Mouse (Mus musculus) embryonic facial prominence, embryonic 13.5 days (tissue): Measurements from ENCODE around the gene Kirrel3. TPM values are rescaled to one million over a fixed set of nuclear protein-coding genes. Genes with fewer than 3 reads are reported as not detected.

Experiments
- ATAC-seq: fragments of 200-750 bp; cut with Nextera tagmentation; 2 replicates; pipeline ENCODE4 v1.8.0; 2017; ENCODE audit warnings: low read depth; ENCODE audit not compliant: insufficient number of reproducible peaks, insufficient read depth, low FRiP score, low TSS enrichment
- H3K27ac ChIP-seq: fragments of 300-500 bp; sonication (generic); 2 replicates; pipeline ENCODE4 v1.5.1; 2015; ENCODE audit warnings: moderate library complexity, mild to moderate bottlenecking, inconsistent platforms
- H3K27me3 ChIP-seq: fragments of 300-500 bp; sonication (generic); 2 replicates; pipeline ENCODE4 v1.6.1; 2015; ENCODE audit warnings: mild to moderate bottlenecking, inconsistent platforms
- H3K36me3 ChIP-seq: fragments of 300-500 bp; sonication (generic); 2 replicates; pipeline ENCODE4 v1.6.1; 2015; ENCODE audit warnings: mild to moderate bottlenecking, inconsistent platforms
- H3K4me1 ChIP-seq: fragments of 300-500 bp; sonication (generic); 2 replicates; pipeline ENCODE4 v1.6.1; 2015; ENCODE audit warnings: inconsistent platforms
- H3K4me2 ChIP-seq: fragments of 300-500 bp; sonication (generic); 2 replicates; pipeline ENCODE4 v1.6.1; 2015; ENCODE audit warnings: moderate library complexity, mild to moderate bottlenecking, inconsistent platforms
- H3K4me3 ChIP-seq: fragments of 300-500 bp; sonication (generic); 2 replicates; pipeline ENCODE4 v1.5.1; 2015; ENCODE audit warnings: mild to moderate bottlenecking, inconsistent platforms
- H3K9ac ChIP-seq: fragments of 300-500 bp; sonication (generic); 2 replicates; pipeline ENCODE4 v1.6.1; 2015; ENCODE audit warnings: mild to moderate bottlenecking, inconsistent platforms
- H3K9me3 ChIP-seq: fragments of 300-500 bp; sonication (generic); 2 replicates; pipeline ENCODE4 v1.6.1; 2016; ENCODE audit warnings: inconsistent platforms
- WGBS: fragments of 180-500 bp; shearing (Covaris S2); methylation state at CpG from one replicate; pipeline ENCODE4 v1.1.7; 2015; ENCODE audit warnings: mixed read lengths; 5-methylcytosine and 5-hydroxymethylcytosine counted together
- polyA plus RNA-seq: library from polyadenylated mRNA; unstranded; fragments of >200 nt; fragmentation: Nextera tagmentation; extraction: Ambion mirVana; gene quantifications from 2 replicates; pipeline ENCODE4 v1.2.1, GENCODE M21; 2015

The Kirrel3 gene
- polyA plus RNA-seq, 1 experiment from 2014 or later = 7.9 TPM

DNA sequence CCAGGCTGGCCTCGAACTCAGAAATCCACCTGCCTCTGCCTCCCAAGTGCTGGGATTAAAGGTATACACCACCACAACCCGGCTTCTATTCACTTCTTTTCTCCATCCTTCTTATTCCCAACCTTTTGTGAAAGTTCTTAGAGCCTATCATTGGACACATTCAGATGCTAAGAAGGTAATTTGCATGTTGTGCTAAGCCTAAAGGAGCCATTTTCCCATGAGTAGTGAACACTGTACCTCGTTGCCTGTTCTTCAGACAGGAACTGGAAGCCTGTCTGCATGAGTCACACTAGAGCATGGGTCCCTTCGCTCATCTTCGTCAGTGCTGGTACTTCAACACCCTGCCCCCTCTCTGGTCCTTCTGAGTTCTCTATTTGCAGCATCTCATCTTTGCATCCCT lies 268.2 kb downstream of the Kirrel3 start:
- H3K27me3 ChIP-seq = no peaks in the 10 kb centered on the region
- 80% methylated on average over 5 of the region's 5 CpGs for WGBS

DNA sequence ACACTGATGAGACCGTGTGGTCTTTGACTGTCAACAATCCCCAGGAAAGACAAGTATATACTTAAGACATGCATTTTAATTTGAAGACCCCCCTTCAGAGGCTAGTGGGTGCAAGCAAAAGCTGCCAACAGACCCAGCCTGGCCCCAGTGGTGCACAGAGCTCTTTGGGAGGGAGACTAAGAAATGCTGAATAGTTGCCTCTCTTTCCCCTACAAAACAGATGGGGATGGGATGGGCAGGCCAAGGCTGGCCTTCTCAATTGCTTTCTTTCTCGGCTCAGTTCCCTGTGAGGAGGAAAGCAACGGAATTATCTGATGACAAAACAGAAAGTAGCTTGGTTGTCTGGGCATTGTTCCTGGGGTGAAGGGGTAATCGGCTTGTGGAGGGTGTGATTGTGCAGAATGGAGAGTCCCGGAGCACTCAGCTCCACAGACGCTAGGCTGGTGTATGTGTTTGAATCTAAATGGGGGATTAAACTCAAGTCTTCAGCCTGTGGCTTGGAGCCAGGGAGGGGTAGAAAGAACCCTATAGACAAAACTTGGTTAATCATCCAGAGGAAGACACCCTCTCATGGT lies 268.9 kb downstream of the Kirrel3 start:
- WGBS = 61% methylated on average over 6 of the region's 6 CpGs
- Histone ChIP-seq H3K4me3 (no peak overlapping the region), H3K36me3 (no peaks in the 10 kb centered on the region), H3K4me1 (no peaks in the 10 kb centered on the region; the same call in none of the 2 replicates), H3K9ac (no peak overlapping the region), H3K9me3 (no peaks in the 10 kb centered on the region), H3K27me3 (no peaks in the 10 kb centered on the region), H3K27ac (no peak overlapping the region), H3K4me2 (no peak overlapping the region)
- ATAC-seq = no peak

More for the DNA sequence above, 268.2 kb downstream of the Kirrel3 start:
- H3K4me2 ChIP-seq = no peak overlapping the region
- no peak overlapping the region for H3K4me3 ChIP-seq
- no peaks in the 10 kb centered on the region for H3K36me3 ChIP-seq
- no peaks in the 10 kb centered on the region for H3K9me3 ChIP-seq
- no peak for ATAC-seq
- no peak overlapping the region for H3K9ac ChIP-seq
- H3K27ac ChIP-seq = no peak overlapping the region
- H3K4me1 ChIP-seq = no peaks in the 10 kb centered on the region; the same call in none of the 2 replicates

DNA sequence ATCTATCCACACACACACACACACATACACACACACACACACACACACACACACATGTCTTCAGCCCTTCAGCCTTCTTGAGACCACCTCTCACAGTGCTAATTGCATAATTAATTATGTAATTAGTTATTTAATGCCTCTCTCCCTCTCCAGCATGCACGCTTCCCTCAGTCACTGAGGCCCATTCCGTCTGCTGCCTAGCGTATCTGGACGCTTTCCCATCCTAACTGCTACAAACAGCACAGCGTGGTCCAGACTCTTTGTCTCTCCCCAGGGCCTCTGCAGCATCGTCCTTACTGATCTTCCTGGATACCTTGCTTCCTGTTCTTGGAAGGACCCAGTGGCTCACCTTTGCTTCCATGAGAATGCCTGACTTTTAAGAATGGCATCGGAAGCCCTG lies 270.4 kb downstream of the Kirrel3 start:
- ATAC-seq = no peak
- no peak overlapping the region for H3K4me3 ChIP-seq
- 88% methylated on average over 7 of the region's 7 CpGs for WGBS

DNA sequence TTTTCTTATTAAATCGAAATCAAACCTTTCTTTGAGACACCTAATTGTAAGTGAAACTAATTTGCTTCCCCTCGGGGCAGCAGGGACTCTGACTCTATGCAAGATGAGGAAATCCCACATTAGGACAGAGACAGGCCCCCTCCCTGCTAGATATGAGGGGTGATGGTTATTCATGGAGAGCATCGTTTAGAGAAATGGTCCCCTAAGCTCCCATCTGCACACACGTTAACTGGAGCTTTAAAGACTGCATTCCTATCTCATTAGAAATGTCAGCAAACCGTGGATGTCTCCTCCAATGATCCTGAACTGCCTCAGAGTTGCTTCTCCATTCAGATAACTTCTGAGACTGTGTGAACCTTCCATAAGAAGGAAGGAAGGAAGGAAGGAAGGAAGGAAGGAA lies 273.2 kb downstream of the Kirrel3 start:
- no peak for ATAC-seq
- H3K4me2 ChIP-seq = no peak overlapping the region
- no peaks in the 10 kb centered on the region for H3K4me1 ChIP-seq
- 31% methylated on average over 5 of the region's 5 CpGs for WGBS
- H3K9me3 ChIP-seq = no peaks in the 10 kb centered on the region
- no peaks in the 10 kb centered on the region for H3K36me3 ChIP-seq
- no peak overlapping the region for H3K9ac ChIP-seq
- no peak overlapping the region for H3K27ac ChIP-seq
- H3K4me3 ChIP-seq = no peak overlapping the region
- no peaks in the 10 kb centered on the region for H3K27me3 ChIP-seq

More for the DNA sequence above, 270.4 kb downstream of the Kirrel3 start:
- H3K4me2 ChIP-seq = no peak overlapping the region
- no peaks in the 10 kb centered on the region for H3K36me3 ChIP-seq
- H3K27ac ChIP-seq = no peak overlapping the region
- no peaks in the 10 kb centered on the region for H3K9me3 ChIP-seq
- no peaks in the 10 kb centered on the region; the same call in none of the 2 replicates for H3K4me1 ChIP-seq
- H3K9ac ChIP-seq = no peak overlapping the region
- no peaks in the 10 kb centered on the region for H3K27me3 ChIP-seq

DNA sequence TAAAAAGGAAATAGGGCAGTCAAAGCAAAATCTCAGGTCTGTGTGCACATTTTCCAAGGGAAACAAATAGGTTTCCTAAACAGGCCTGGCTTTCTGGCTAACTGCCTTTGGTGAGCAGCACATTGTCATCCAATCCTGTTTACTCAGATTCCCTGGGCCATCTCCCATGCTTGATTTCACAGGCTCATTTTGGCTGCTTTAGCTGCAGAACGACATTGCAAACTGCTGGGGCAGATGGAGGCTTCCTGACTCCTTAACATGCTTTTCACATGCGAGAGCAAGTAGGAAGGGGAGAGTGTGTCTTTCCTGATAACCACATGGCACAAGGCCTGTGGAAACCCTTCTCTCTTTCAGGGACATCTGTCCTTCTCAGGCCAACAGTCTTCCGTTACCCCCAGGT lies 274.8 kb downstream of the Kirrel3 start:
- Histone ChIP-seq H3K36me3 (no peaks in the 10 kb centered on the region), H3K9me3 (no peaks in the 10 kb centered on the region), H3K4me2 (no peak overlapping the region), H3K4me3 (no peak overlapping the region), H3K27ac (no peak overlapping the region), H3K9ac (no peak overlapping the region), H3K27me3 (no peaks in the 10 kb centered on the region), H3K4me1 (no peaks in the 10 kb centered on the region)
- 73% methylated on average over 3 of the region's 3 CpGs for WGBS
- no peak for ATAC-seq

DNA sequence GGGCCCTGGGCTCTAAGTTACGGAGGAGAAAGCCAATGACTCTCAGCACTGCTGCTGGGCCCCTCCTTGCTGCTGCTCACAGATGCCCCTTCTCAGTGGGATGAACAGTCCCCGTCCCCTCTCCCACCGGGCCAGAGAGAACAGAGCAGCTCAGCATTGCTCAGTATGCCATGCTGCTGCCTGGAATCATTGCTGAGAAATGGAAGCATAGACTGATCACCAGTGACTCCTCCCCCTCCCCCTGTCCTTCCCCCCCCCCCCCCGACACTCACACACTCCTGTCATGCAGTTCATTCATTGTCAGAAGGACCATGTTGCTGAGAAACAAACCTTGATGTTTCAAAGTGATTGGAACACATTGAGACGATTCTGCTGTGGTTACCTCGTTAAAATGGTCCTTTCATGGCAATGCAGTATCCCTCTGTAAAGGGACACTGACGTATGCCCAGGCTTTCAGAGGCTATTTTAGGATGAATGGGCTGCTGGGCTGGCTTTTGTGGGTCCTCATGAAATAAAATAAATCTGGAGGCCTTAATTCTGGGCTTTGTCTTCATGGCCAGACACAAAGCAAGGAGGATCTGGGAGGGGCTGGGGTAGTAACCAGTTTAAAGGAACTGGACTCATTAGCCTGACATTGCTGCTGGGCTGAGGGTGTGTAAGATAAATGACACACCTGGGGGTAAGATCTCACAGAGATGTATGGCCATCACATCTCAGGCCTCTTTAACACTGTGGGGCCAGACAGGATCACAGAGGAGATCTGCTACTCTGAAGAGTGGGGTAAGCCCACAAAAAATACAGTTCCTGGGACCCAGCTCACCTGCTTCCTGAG lies 281.3 kb downstream of the Kirrel3 start:
- no peak overlapping the region for H3K4me3 ChIP-seq
- no peaks in the 10 kb centered on the region for H3K27me3 ChIP-seq
- 51% methylated on average over 7 of the region's 7 CpGs for WGBS
- no peak overlapping the region for H3K4me2 ChIP-seq
- no peak overlapping the region for H3K27ac ChIP-seq
- ATAC-seq = no peak
- no peak overlapping the region for H3K9ac ChIP-seq
- H3K36me3 ChIP-seq = no peaks in the 10 kb centered on the region
- no peaks in the 10 kb centered on the region for H3K9me3 ChIP-seq
- H3K4me1 ChIP-seq = no peaks in the 10 kb centered on the region

DNA sequence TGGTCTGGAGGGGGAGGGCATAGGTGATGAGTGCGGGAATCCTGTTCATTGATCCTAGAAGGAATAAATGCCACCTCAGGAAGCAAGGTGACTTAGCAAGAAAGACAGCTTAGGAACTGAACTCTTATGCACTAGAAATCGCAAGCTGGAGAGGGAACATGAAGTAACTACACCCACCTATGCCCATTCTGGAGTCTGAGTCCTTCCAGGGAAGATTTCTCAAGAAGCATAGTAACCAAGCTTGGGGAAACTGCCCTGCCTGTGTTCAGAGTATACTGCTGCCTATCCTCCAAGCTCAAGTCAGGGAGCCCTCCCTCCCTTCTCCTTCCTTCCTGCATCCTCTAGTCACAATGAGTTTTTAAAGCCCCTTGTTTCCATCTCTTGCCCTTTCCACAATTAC lies 283.3 kb downstream of the Kirrel3 start:
- Histone ChIP-seq H3K9me3 (no peaks in the 10 kb centered on the region), H3K27ac (no peak overlapping the region), H3K27me3 (no peaks in the 10 kb centered on the region), H3K4me2 (no peak overlapping the region), H3K4me3 (no peak overlapping the region), H3K9ac (no peak overlapping the region), H3K36me3 (no peaks in the 10 kb centered on the region), H3K4me1 (no peaks in the 10 kb centered on the region)
- no peak for ATAC-seq
- WGBS = 87% methylated on average over 2 of the region's 2 CpGs

DNA sequence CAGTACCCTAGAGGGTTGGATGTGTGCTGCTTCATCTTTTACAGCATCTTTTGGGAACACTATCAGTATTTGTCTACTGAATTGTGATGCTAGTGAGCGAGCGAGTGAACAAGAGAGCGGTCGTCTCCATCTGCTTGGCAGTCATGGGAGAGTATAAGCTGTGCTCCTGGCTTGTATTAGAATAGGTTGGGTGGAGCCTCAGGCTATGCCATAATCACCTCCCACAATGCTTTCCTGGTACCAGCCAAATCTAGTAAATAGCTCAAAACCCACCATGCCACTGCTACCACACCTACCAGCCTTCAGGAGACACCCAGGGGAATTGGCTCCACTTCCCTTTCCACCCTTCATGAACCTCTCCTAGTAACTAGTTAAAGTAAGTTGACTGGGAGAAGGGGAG lies 285.3 kb downstream of the Kirrel3 start:
- 94% methylated on average over 4 of the region's 4 CpGs for WGBS
- Histone ChIP-seq H3K27me3 (no peaks in the 10 kb centered on the region), H3K4me2 (no peak overlapping the region), H3K36me3 (no peaks in the 10 kb centered on the region), H3K4me1 (no peaks in the 10 kb centered on the region), H3K4me3 (no peak overlapping the region), H3K9ac (no peak overlapping the region), H3K9me3 (no peaks in the 10 kb centered on the region), H3K27ac (no peak overlapping the region)
- ATAC-seq = no peak

DNA sequence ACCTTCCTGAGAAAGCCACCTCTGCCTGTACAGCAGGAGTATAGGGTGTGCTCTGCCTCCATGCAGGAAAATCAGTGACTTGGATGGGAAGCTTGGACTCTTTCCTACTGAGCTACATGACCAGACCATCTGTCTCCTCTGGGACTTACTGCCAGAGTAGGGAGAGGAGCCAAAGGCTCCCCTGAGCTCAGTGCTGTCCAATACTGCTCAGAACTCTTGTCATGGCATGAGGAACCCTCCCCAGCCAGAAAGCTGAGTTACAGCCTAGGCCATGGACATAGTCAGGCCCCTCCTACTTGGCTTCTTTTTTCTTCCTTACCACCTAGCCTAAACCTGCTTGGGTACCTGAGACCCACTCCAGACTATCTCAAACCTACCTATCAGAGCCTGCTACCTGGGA lies 285.7 kb downstream of the Kirrel3 start:
- no peaks in the 10 kb centered on the region for H3K36me3 ChIP-seq
- no peak overlapping the region for H3K4me3 ChIP-seq
- ATAC-seq = 0 out of 2 replicates have a peak, but pooled peaks have one; percentile 26
- H3K9me3 ChIP-seq = no peaks in the 10 kb centered on the region
- H3K27me3 ChIP-seq = no peaks in the 10 kb centered on the region
- H3K27ac ChIP-seq = no peak overlapping the region
- no peak overlapping the region for H3K4me2 ChIP-seq
- no peak overlapping the region for H3K9ac ChIP-seq
- H3K4me1 ChIP-seq = no peaks in the 10 kb centered on the region

DNA sequence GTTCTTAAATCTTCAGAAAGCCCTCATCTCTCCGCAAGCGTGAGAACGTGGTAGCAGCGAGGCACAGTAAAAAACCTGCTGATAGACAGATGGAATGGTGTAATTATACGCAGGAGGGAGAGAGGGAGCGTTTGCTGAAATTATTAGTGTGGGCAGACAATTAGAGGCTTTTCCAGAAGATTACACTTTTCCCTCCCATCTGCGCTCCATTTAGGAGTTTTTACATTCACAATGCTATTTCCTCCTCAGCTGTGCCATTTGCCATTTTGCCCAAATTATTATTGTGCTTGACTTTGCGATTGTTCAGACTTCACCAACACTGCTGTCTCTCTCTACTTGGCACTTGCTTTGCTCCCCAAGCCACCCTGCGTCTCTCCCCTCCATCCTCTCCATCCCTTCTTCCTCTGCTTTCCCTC lies 286.3 kb downstream of the Kirrel3 start:
- Histone ChIP-seq H3K4me2 (no peak overlapping the region), H3K4me3 (no peak overlapping the region), H3K36me3 (no peaks in the 10 kb centered on the region), H3K9ac (no peak overlapping the region), H3K27ac (no peak overlapping the region), H3K4me1 (no peaks in the 10 kb centered on the region), H3K9me3 (no peaks in the 10 kb centered on the region), H3K27me3 (no peaks in the 10 kb centered on the region)
- no peak for ATAC-seq
- 75% methylated on average over 9 of the region's 9 CpGs for WGBS

DNA sequence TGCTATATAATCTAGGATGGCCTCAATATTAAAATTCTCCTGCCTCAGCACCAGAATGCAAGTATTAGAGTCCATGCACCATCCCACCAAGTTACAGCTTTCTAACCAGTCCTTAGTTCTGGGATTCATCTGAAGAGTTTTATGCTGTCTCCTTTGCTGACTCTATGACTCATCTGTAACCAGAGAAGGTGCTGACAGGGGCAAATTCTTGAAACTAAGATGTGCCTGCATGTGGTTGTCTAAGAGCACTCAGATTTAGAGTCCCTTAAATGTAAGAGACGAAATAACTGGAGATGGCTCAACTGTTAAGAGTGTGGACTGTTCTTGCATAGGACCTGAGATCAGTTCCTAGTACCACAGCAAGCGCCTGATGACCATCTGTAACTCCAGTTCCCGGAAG lies 295.7 kb downstream of the Kirrel3 start:
- Histone ChIP-seq H3K27ac (no peak overlapping the region), H3K4me1 (no peaks in the 10 kb centered on the region), H3K4me2 (no peak overlapping the region), H3K9ac (no peak overlapping the region), H3K36me3 (no peaks in the 10 kb centered on the region), H3K4me3 (no peak overlapping the region), H3K27me3 (no peaks in the 10 kb centered on the region), H3K9me3 (no peaks in the 10 kb centered on the region)
- no peak for ATAC-seq
- 78% methylated on average over 3 of the region's 3 CpGs for WGBS

DNA sequence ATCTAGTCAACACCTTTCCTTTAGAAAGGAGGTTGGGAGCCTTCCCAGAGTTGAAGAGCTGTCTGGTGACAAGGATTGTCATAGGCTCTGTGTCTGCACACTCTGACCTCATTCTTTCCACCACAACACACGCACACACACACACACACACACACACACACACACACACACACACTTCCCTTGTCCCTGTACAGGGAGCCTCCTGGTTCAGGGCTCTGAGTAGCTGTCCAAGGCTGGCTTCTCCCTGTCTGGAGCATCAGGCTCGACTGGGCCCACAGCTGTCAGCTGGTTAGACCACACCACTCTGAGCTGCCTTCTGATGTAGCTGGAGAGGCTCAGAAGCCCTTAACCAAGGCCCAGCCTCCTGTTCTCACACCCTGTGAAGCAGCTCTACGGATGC lies 302.2 kb downstream of the Kirrel3 start:
- Histone ChIP-seq H3K9ac (no peak overlapping the region), H3K27me3 (no peaks in the 10 kb centered on the region), H3K27ac (no peak overlapping the region), H3K4me1 (no peaks in the 10 kb centered on the region), H3K9me3 (no peaks in the 10 kb centered on the region), H3K4me2 (no peak overlapping the region), H3K4me3 (no peak overlapping the region), H3K36me3 (no peaks in the 10 kb centered on the region)
- ATAC-seq = 0 out of 2 replicates have a peak, but pooled peaks have one; percentile 15
- 59% methylated on average over 3 of the region's 3 CpGs for WGBS
